Mouse (Mus musculus) macrophage (primary cell): ENCODE measurements around the gene Slc26a8. TPM values are rescaled to one million over a fixed set of nuclear protein-coding genes. Genes with fewer than 3 reads are reported as not detected.

Experiments
- H3K27ac ChIP-seq: fragments of 350-480 bp; formaldehyde crosslinking; 2 replicates; pipeline ENCODE4 v1.9.0; 2021
- H3K36me3 ChIP-seq: fragments of 350-480 bp; formaldehyde crosslinking; 2 replicates; pipeline ENCODE4 v1.9.0; 2021; ENCODE audit errors: inconsistent target
- H3K4me3 ChIP-seq: fragments of 350-480 bp; formaldehyde crosslinking; 2 replicates; pipeline ENCODE4 v1.9.0; 2021; ENCODE audit errors: inconsistent target
- H3K79me2 ChIP-seq: fragments of 350-480 bp; formaldehyde crosslinking; 2 replicates; pipeline ENCODE4 v1.9.0; 2021; ENCODE audit errors: inconsistent target
- WGBS: methylation state at CpG from one replicate; pipeline ENCODE4 v1.1.7; 2026; ENCODE audit warnings: inconsistent platforms; ENCODE audit not compliant: missing documents; 5-methylcytosine and 5-hydroxymethylcytosine counted together
- polyA plus RNA-seq: library from polyadenylated mRNA; stranded (reverse); fragments of 250-400 nt; gene quantifications from 3 replicates; pipeline ENCODE4 v1.2.4, GENCODE M21; 2018; ENCODE audit warnings: inconsistent platforms

Gene Slc26a8
- polyA plus RNA-seq, 1 experiment from 2014 or later = not detected

GRCm38 (mm10) chr17:28694078-28694477, 4.0 kb upstream of the Slc26a8 start:
- peak overlapping the region; percentile 70; the same call in 1 of the 2 replicates for H3K4me3 ChIP-seq

GRCm38 (mm10) chr17:28693086-28693485, 3.1 kb upstream of the Slc26a8 start:
- H3K4me3 ChIP-seq = peak overlapping the region; percentile 70
- H3K36me3 ChIP-seq = no peaks in the 10 kb centered on the region
- H3K79me2 ChIP-seq = peaks cover 64% of the 10 kb centered on the region
- 0% methylated on average over 3 of the region's 3 CpGs for WGBS
- peak overlapping the region; percentile 89 for H3K27ac ChIP-seq

More at GRCm38 (mm10) chr17:28694078-28694477, 4.0 kb upstream of the Slc26a8 start:
- H3K79me2 ChIP-seq = peaks cover 73% of the 10 kb centered on the region
- no peaks in the 10 kb centered on the region for H3K36me3 ChIP-seq
- WGBS = 79% methylated on average over 1 of the region's 2 CpGs
- peak overlapping the region; percentile 89 for H3K27ac ChIP-seq

GRCm38 (mm10) chr17:28692341-28692710, 2.3 kb upstream of the Slc26a8 start:
- H3K27ac ChIP-seq = peak overlapping the region; percentile 89
- WGBS = under 1% methylated on average over 18 of the region's 18 CpGs
- H3K4me3 ChIP-seq = peak overlapping the region; percentile 70
- no peaks in the 10 kb centered on the region for H3K36me3 ChIP-seq
- peaks cover 56% of the 10 kb centered on the region for H3K79me2 ChIP-seq

- H3K27ac ChIP-seq = peak overlapping the region; percentile 89
- peak overlapping the region; percentile 70 for H3K4me3 ChIP-seq
- 0% methylated on average over 40 of the region's 53 CpGs for WGBS
These were observed 1.8 kb upstream of the Slc26a8 start for GRCm38 (mm10) chr17:28691687-28692340.

GRCm38 (mm10) chr17:28690776-28691686, 998 bp upstream of the Slc26a8 start, which contains the start of gene Mapk14:
Mapk14 (plus strand) TSS chr17:28691329.
- Histone ChIP-seq H3K36me3 (no peaks in the 10 kb centered on the region), H3K79me2 (peaks cover 43% of the 10 kb centered on the region), H3K4me3 (peak within 1 kb of the TSS; percentile 70), H3K27ac (peak within 1 kb of the TSS; percentile 89)
- WGBS = under 1% methylated on average over 63 of the region's 86 CpGs

More at GRCm38 (mm10) chr17:28691687-28692340, 1.8 kb upstream of the Slc26a8 start:
- H3K79me2 ChIP-seq = peaks cover 51% of the 10 kb centered on the region
- no peaks in the 10 kb centered on the region for H3K36me3 ChIP-seq

- H3K4me3 ChIP-seq = no peak overlapping the region
- no peak overlapping the region for H3K27ac ChIP-seq
- 7% methylated on average over 4 of the region's 4 CpGs for WGBS
- H3K36me3 ChIP-seq = no peaks in the 10 kb centered on the region
- peaks cover 9% of the 10 kb centered on the region for H3K79me2 ChIP-seq
These were observed 2.7 kb downstream of the Slc26a8 start for GRCm38 (mm10) chr17:28687354-28687753.

GRCm38 (mm10) chr17:28684631-28685030, 5.4 kb downstream of the Slc26a8 start:
- 93% methylated on average over 16 of the region's 19 CpGs for WGBS

GRCm38 (mm10) chr17:28683601-28684000, 6.4 kb downstream of the Slc26a8 start:
- Histone ChIP-seq H3K27ac (no peak overlapping the region), H3K79me2 (no peaks in the 10 kb centered on the region)
- 92% methylated on average over 1 of the region's 1 CpGs for WGBS

More at GRCm38 (mm10) chr17:28684631-28685030, 5.4 kb downstream of the Slc26a8 start:
- no peak overlapping the region for H3K27ac ChIP-seq
- no peak overlapping the region for H3K4me3 ChIP-seq
- H3K36me3 ChIP-seq = no peaks in the 10 kb centered on the region
- H3K79me2 ChIP-seq = no peaks in the 10 kb centered on the region

GRCm38 (mm10) chr17:28682311-28683084, 7.5 kb downstream of the Slc26a8 start:
- 58% methylated on average over 13 of the region's 13 CpGs for WGBS
- Histone ChIP-seq H3K27ac (no peak overlapping the region), H3K79me2 (no peaks in the 10 kb centered on the region), H3K4me3 (no peak overlapping the region), H3K36me3 (no peaks in the 10 kb centered on the region)

More at GRCm38 (mm10) chr17:28683601-28684000, 6.4 kb downstream of the Slc26a8 start:
- H3K36me3 ChIP-seq = no peaks in the 10 kb centered on the region
- H3K4me3 ChIP-seq = no peak overlapping the region

GRCm38 (mm10) chr17:28659564-28659963, 30.5 kb downstream of the Slc26a8 start:
- Histone ChIP-seq H3K27ac (no peak overlapping the region), H3K36me3 (no peaks in the 10 kb centered on the region), H3K4me3 (no peak overlapping the region), H3K79me2 (no peaks in the 10 kb centered on the region)
- 95% methylated on average over 6 of the region's 6 CpGs for WGBS

GRCm38 (mm10) chr17:28657936-28658335, 32.1 kb downstream of the Slc26a8 start:
- Histone ChIP-seq H3K79me2 (no peaks in the 10 kb centered on the region), H3K27ac (no peak overlapping the region), H3K4me3 (no peak overlapping the region), H3K36me3 (no peaks in the 10 kb centered on the region)
- 25% methylated on average over 4 of the region's 4 CpGs for WGBS

GRCm38 (mm10) chr17:28650268-28650667, 39.8 kb downstream of the Slc26a8 start:
- 96% methylated on average over 3 of the region's 3 CpGs for WGBS
- H3K79me2 ChIP-seq = no peaks in the 10 kb centered on the region
- H3K4me3 ChIP-seq = no peak overlapping the region
- no peak overlapping the region for H3K27ac ChIP-seq
- H3K36me3 ChIP-seq = no peaks in the 10 kb centered on the region

- Histone ChIP-seq H3K79me2 (no peaks in the 10 kb centered on the region), H3K27ac (no peak overlapping the region), H3K36me3 (no peaks in the 10 kb centered on the region), H3K4me3 (no peak overlapping the region)
- WGBS = 62% methylated on average over 6 of the region's 6 CpGs
These were observed 41.2 kb downstream of the Slc26a8 start for GRCm38 (mm10) chr17:28648607-28649370.

- Histone ChIP-seq H3K79me2 (no peaks in the 10 kb centered on the region), H3K4me3 (no peak overlapping the region), H3K36me3 (no peaks in the 10 kb centered on the region), H3K27ac (no peak overlapping the region)
- WGBS = 90% methylated on average over 3 of the region's 3 CpGs
These were observed 43.8 kb downstream of the Slc26a8 start for GRCm38 (mm10) chr17:28646221-28646620.
